Mouse (Mus musculus) liver, adult 2 months (tissue): ENCODE data around the gene Nelfcd. TPM values are rescaled to one million over a fixed set of nuclear protein-coding genes. Genes with fewer than 3 reads are reported as not detected.
A peak's percentile ranks its signal among the peaks of the same experiment; 100 is the strongest.

Source experiments
- DNase-seq: peaks from one replicate; pipeline ENCODE4 v3.0.0-alpha.2; 2011; ENCODE audit warnings: low read depth, low spot score; ENCODE audit errors: extremely low read depth
- H3K27ac ChIP-seq: fragments of 200-500 bp; replicated peaks from 2 replicates; pipeline ENCODE4 v1.5.1; 2012; ENCODE audit warnings: low read depth, mild to moderate bottlenecking, control low read depth, inconsistent platforms, low read length; ENCODE audit not compliant: insufficient read depth
- H3K27me3 ChIP-seq: fragments of 200-500 bp; 2 replicates; pipeline ENCODE4 v1.6.1; 2012; ENCODE audit warnings: mild to moderate bottlenecking, moderate library complexity, low read length, inconsistent platforms; ENCODE audit not compliant: control insufficient read depth, insufficient read depth
- H3K36me3 ChIP-seq: fragments of 200-500 bp; 2 replicates; pipeline ENCODE4 v1.6.1; 2012; ENCODE audit warnings: low read length, inconsistent platforms; ENCODE audit not compliant: control insufficient read depth, insufficient read depth
- H3K4me1 ChIP-seq: fragments of 200-500 bp; 2 replicates; pipeline ENCODE4 v1.6.1; 2011; ENCODE audit warnings: low read length; ENCODE audit not compliant: control insufficient read depth, insufficient read depth
- H3K4me3 ChIP-seq: fragments of 200-500 bp; 2 replicates; pipeline ENCODE4 v1.5.1; 2011; ENCODE audit warnings: low read depth, mild to moderate bottlenecking, control low read depth, low read length, moderate library complexity; ENCODE audit not compliant: insufficient read depth
- H3K79me2 ChIP-seq: fragments of 200-500 bp; 2 replicates; pipeline ENCODE4 v1.6.1; 2012; ENCODE audit warnings: inconsistent platforms, mild to moderate bottlenecking, low read length, moderate library complexity; ENCODE audit not compliant: control insufficient read depth, insufficient read depth
- H3K9ac ChIP-seq: fragments of 200-500 bp; 2 replicates; pipeline ENCODE4 v1.6.1; 2012; ENCODE audit warnings: low read depth, mild to moderate bottlenecking, control low read depth, inconsistent platforms, low read length
- CTCF ChIP-seq: fragments of 200-500 bp; IDR thresholded peaks from 2 replicates; pipeline ENCODE4 v1.5.1; 2011; ENCODE audit warnings: low read depth, low read length, control low read depth
- POLR2A ChIP-seq: fragments of 200-500 bp; IDR thresholded peaks from 2 replicates; pipeline ENCODE4 v1.6.1; 2011; ENCODE audit warnings: low read length, control low read depth; ENCODE audit not compliant: insufficient read depth; ENCODE audit errors: extremely low read depth
- WGBS: fragments of 180-500 bp; shearing (Covaris S2); methylation state at CpG from one replicate; pipeline ENCODE4 v1.1.7; 2018; 5-methylcytosine and 5-hydroxymethylcytosine counted together
- polyA plus RNA-seq: library from polyadenylated mRNA; depleted of rRNA; stranded (reverse); fragments of >200 nt; gene quantifications from 2 replicates; pipeline ENCODE4 v1.2.3, GENCODE M21; 2012; rRNA removed
- total RNA-seq: library from RNA; depleted of rRNA; stranded (reverse); fragments of >200 nt; gene quantifications from 2 replicates; pipeline ENCODE4 v1.2.3, GENCODE M21; 2014; rRNA removed

The Nelfcd gene
- total RNA-seq (17.3 and 19.4 TPM in 2 replicates), polyA plus RNA-seq (35.1 and 40.6 TPM in 2 replicates)

DNA sequence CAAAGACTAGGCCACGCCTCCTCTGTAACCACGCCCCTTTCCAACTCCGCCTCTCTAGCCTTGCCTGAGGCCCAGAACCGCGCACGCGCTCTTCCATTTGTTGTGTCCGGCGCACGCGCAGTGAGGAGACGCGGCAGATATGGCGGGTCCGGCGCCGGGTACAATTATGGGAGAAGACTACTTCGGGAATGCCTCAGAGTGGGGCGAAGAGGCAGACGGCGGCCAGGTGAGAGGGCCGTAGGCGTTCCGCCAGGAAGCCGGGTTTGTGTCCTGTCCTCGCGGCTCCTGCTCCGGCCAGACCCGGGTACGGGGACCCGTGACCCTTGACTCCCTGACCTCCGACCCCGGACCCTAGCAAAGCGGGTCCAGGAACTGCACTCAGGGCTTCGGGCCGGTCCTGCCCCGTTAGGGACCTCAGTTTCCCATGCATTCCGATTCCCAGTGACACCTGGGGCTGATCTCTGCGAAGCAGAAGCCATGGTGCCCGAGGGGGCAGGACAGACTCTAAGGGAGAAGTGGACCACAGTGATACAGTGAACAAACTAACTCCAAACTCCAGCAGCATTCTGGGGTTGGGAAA is at the start of gene Nelfcd:
Nelfcd (plus strand) TSS at position 74 of the 580 bp plus-strand sequence.
- no peaks in the 10 kb centered on the region for H3K36me3 ChIP-seq
- H3K4me1 ChIP-seq, result peaks cover 4% of the 10 kb centered on the region; the same call in 1 of the 2 replicates
- H3K27me3 ChIP-seq, result no peaks in the 10 kb centered on the region
- WGBS, result under 1% methylated on average over 40 of the region's 40 CpGs
- peaks cover 17% of the 10 kb centered on the region; the same call in 1 of the 2 replicates for H3K79me2 ChIP-seq
- peak within 1 kb of the TSS; percentile 91 for H3K9ac ChIP-seq
- peak; percentile 83 for DNase-seq
- TF ChIP-seq POLR2A (0 out of 2 replicates have a peak, but pooled peaks have one; percentile 52), CTCF (no peak)
- peak within 1 kb of the TSS; percentile 93 for H3K4me3 ChIP-seq
- H3K27ac ChIP-seq, result peak within 1 kb of the TSS; percentile 68

DNA sequence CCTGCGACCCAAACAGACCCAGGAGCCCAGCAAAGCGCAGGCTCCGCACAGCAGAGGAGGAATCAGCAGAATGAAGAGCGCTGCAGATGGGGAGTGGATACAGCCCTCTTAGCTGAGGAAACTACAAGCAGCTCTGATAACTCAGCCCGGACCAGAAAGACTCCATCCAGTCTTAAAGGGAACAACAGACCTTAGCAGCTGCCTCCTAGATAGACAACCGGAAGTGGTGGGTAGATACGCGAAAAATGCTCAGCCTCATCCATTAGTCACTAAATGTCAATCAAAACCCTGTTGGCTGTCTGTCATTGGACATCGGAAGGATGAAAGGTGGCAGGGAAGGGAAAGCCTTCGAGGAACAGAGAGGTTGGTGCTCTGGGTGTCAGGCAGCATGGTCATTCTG is 49.0 kb upstream of the Nelfcd start:
- no peak overlapping the region for H3K9ac ChIP-seq
- no peaks in the 10 kb centered on the region for H3K36me3 ChIP-seq
- no peak for DNase-seq
- H3K4me1 ChIP-seq, result no peaks in the 10 kb centered on the region
- TF ChIP-seq POLR2A, result no peak
- no peak for TF ChIP-seq CTCF
- H3K79me2 ChIP-seq, result no peaks in the 10 kb centered on the region
- no peaks in the 10 kb centered on the region for H3K27me3 ChIP-seq
- WGBS, result 83% methylated on average over 10 of the region's 10 CpGs
- H3K27ac ChIP-seq, result no peak overlapping the region
- no peak overlapping the region for H3K4me3 ChIP-seq

DNA sequence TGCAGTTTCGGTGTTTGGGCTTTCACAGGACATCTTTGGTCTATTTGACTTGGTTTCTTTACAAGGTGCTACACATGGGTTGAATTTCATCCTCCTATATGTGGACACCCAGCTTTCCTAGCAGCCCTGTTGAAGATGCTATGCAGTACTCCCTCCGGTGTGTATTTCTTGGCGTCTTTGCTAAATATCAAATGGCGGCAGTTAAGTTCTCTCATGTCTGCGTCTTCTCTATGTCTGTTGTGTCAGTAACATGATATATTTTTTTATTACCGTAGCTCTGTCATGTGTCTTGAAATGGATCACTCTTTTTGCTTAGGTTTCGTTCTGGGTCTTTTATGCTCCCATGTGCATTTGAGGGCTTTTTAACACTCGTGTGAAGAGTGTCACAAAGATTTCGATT is 34.6 kb upstream of the Nelfcd start:
- no peaks in the 10 kb centered on the region for H3K27me3 ChIP-seq
- WGBS, result 87% methylated on average over 9 of the region's 9 CpGs
- no peaks in the 10 kb centered on the region for H3K4me1 ChIP-seq
- no peak overlapping the region for H3K4me3 ChIP-seq
- no peak overlapping the region for H3K9ac ChIP-seq
- no peaks in the 10 kb centered on the region for H3K79me2 ChIP-seq
- DNase-seq, result no peak
- TF ChIP-seq CTCF (no peak), POLR2A (no peak)
- H3K27ac ChIP-seq, result no peak overlapping the region
- H3K36me3 ChIP-seq, result no peaks in the 10 kb centered on the region

DNA sequence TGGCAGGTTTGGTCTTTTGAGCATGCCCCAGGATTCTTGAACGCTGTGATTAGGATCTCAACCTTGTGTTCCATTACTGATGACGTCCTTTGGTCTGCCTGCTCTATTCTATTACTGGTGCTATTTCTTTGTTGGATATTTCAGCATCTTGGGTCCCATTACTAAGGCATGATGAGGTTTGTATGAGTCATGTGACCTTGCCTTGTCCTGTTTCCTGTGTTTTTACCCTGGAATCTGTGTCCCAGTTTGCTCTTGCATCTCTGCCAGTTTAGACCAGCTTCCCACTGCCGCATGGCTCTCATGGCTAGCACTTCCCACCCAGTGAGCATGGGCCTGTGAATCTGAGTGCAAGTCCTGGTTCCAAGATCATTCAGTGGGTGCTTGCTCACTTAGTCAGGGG is 23.7 kb upstream of the Nelfcd start:
- TF ChIP-seq POLR2A, result no peak
- TF ChIP-seq CTCF, result no peak
- Histone ChIP-seq H3K9ac (no peak overlapping the region), H3K4me1 (no peaks in the 10 kb centered on the region), H3K27ac (no peak overlapping the region), H3K36me3 (no peaks in the 10 kb centered on the region), H3K79me2 (no peaks in the 10 kb centered on the region), H3K4me3 (no peak overlapping the region), H3K27me3 (no peaks in the 10 kb centered on the region)
- no peak for DNase-seq
- WGBS, result 86% methylated on average over 3 of the region's 3 CpGs

DNA sequence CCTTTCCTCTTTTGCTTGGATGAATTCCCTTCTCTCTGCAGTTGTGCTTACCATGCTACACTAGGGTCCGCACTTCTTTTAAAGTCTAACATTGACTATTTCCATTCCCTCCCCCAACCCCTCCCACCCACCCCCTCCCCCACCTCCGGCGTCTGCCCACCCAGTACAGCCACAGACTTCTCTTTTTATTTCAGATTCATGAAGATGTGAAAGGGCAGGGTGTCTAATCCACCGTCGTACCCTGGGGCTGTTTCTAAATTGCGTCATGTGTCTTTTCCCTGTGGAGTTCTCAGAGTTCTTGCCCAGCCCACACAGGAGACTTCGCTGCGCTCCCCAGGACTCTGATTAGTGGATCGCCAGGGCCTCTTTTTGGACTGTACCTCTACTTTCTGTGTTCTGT is 23.1 kb upstream of the Nelfcd start:
- 85% methylated on average over 9 of the region's 9 CpGs for WGBS

DNA sequence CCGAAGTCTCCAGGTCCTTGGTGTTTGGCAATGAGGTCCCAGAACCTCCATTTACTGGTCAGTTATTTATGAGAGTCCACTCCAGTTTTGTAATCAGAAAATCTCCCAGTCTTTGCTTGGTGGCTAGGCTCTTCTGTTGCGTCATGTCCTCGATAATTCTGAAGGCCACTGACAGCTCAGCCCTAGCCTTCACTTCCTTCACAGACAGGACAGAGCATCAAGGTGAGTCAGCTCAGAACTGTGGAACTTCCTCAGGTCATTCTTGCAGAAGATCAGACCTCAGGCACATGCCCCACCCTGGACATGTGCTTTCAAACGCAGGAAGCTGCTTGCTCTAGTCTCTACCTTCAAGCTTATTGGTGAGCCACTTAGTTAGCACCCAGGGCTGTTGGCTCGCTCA is 22.2 kb upstream of the Nelfcd start:
- 67% methylated on average over 5 of the region's 5 CpGs for WGBS
- TF ChIP-seq CTCF (no peak), POLR2A (no peak)
- Histone ChIP-seq H3K79me2 (no peaks in the 10 kb centered on the region), H3K9ac (no peak overlapping the region), H3K4me1 (no peaks in the 10 kb centered on the region), H3K27me3 (no peaks in the 10 kb centered on the region), H3K36me3 (no peaks in the 10 kb centered on the region), H3K4me3 (no peak overlapping the region), H3K27ac (no peak overlapping the region)
- no peak for DNase-seq

More for the DNA sequence above, 23.1 kb upstream of the Nelfcd start:
- no peaks in the 10 kb centered on the region for H3K36me3 ChIP-seq
- no peaks in the 10 kb centered on the region for H3K27me3 ChIP-seq
- DNase-seq, result no peak
- no peaks in the 10 kb centered on the region for H3K4me1 ChIP-seq
- H3K27ac ChIP-seq, result no peak overlapping the region
- no peaks in the 10 kb centered on the region for H3K79me2 ChIP-seq
- TF ChIP-seq POLR2A (no peak), CTCF (no peak)
- H3K4me3 ChIP-seq, result no peak overlapping the region
- no peak overlapping the region for H3K9ac ChIP-seq
